Mouse (Mus musculus) liver, embryonic 14.5 days (tissue): ENCODE results near the gene Galnt16.

ENCODE experiments used
- CTCF ChIP-seq: IDR thresholded peaks from 2 replicates; pipeline ENCODE4 v1.5.1; 2016; ENCODE audit warnings: antibody characterized with exemption, low read depth, control low read depth
- EP300 ChIP-seq: IDR thresholded peaks from 2 replicates; pipeline ENCODE4 v1.6.1; 2016; ENCODE audit warnings: antibody characterized with exemption, low read depth

- TF ChIP-seq EP300 (no peak), CTCF (no peak)
Observed at GRCm38 (mm10) chr12:80620501-80620900, 102.4 kb downstream of the Galnt16 start.
